Mouse (Mus musculus) heart, embryonic 11.5 days (tissue): ENCODE measurements around the gene Slc13a2. TPM values are rescaled to one million over a fixed set of nuclear protein-coding genes. Genes with fewer than 3 reads are reported as not detected.

Source experiments
- ATAC-seq: fragments of 200-750 bp; cut with Nextera tagmentation; replicated peaks from 2 replicates; pipeline ENCODE4 v1.8.0; 2017; ENCODE audit warnings: moderate library complexity; ENCODE audit not compliant: insufficient number of reproducible peaks, low FRiP score, low TSS enrichment
- H3K27ac ChIP-seq: fragments of 300-500 bp; sonication (generic); 2 replicates; pipeline ENCODE4 v1.5.1; 2014; ENCODE audit warnings: mild to moderate bottlenecking, low read depth, low read length
- H3K27me3 ChIP-seq: fragments of 300-500 bp; sonication (generic); 2 replicates; pipeline ENCODE4 v1.6.1; 2014; ENCODE audit warnings: mild to moderate bottlenecking, low read length, mixed read lengths; ENCODE audit not compliant: control insufficient read depth, insufficient read depth
- H3K36me3 ChIP-seq: fragments of 300-500 bp; sonication (generic); 2 replicates; pipeline ENCODE4 v1.6.1; 2014; ENCODE audit warnings: mild to moderate bottlenecking, low read length, moderate library complexity, mixed read lengths; ENCODE audit not compliant: control insufficient read depth, insufficient read depth
- H3K4me1 ChIP-seq: fragments of 300-500 bp; sonication (generic); 2 replicates; pipeline ENCODE4 v1.6.1; 2014; ENCODE audit warnings: low read length; ENCODE audit not compliant: control insufficient read depth, insufficient read depth
- H3K4me2 ChIP-seq: fragments of 300-500 bp; sonication (generic); 2 replicates; pipeline ENCODE4 v1.6.1; 2014; ENCODE audit warnings: mild to moderate bottlenecking, moderate library complexity
- H3K4me3 ChIP-seq: fragments of 300-500 bp; sonication (generic); 2 replicates; pipeline ENCODE4 v1.5.1; 2014; ENCODE audit warnings: low read depth, low read length
- H3K9ac ChIP-seq: fragments of 300-500 bp; sonication (generic); 2 replicates; pipeline ENCODE4 v1.6.1; 2014; ENCODE audit warnings: mild to moderate bottlenecking, low read depth, low read length, moderate library complexity
- H3K9me3 ChIP-seq: fragments of 300-500 bp; sonication (generic); replicated peaks from 2 replicates; pipeline ENCODE4 v1.6.1; 2016; ENCODE audit warnings: low read length; ENCODE audit not compliant: control insufficient read depth
- WGBS: fragments of 180-500 bp; shearing (Covaris S2); extraction: QIAGEN DNeasy Blood & Tissue Kit; methylation state at CpG from one replicate; pipeline ENCODE4 v1.1.7; 2014; ENCODE audit not compliant: insufficient replicate concordance; 5-methylcytosine and 5-hydroxymethylcytosine counted together
- polyA plus RNA-seq: library from polyadenylated mRNA; unstranded; fragments of >200 nt; fragmentation: Nextera tagmentation; extraction: Ambion mirVana; gene quantifications from 2 replicates; pipeline ENCODE4 v1.2.1, GENCODE M21; 2014

Slc13a2 gene
- polyA plus RNA-seq, 1 experiment from 2014 or later: not detected

DNA sequence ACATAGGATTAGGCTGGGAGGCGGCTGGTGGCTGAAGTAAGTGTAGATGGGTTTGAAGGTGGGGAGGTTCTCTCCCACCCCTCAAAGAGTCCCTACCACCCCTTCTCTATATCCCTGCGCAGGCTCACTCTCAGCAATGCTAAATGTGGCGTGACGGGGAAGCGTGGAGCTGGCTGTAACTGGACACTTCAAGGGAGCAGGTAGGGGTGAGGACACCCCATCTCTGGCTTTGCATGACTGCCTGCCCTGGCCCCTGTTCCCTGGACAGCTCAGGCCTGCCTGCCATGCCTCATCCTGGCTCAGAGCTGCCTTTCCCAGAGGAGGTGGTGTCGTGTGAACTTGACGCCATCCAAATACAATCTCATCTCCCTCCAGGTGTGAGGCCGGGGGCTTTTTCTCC, 47.9 kb downstream of the Slc13a2 start:
- Histone ChIP-seq H3K4me2 (no peak overlapping the region), H3K9me3 (no peaks in the 10 kb centered on the region), H3K27me3 (peaks cover 7% of the 10 kb centered on the region; the same call in 1 of the 2 replicates), H3K9ac (no peak overlapping the region), H3K27ac (no peak overlapping the region), H3K4me1 (peaks cover 2% of the 10 kb centered on the region; the same call in 1 of the 2 replicates), H3K36me3 (no peaks in the 10 kb centered on the region), H3K4me3 (no peak overlapping the region)
- ATAC-seq: no peak
- WGBS: 73% methylated on average over 8 of the region's 8 CpGs

DNA sequence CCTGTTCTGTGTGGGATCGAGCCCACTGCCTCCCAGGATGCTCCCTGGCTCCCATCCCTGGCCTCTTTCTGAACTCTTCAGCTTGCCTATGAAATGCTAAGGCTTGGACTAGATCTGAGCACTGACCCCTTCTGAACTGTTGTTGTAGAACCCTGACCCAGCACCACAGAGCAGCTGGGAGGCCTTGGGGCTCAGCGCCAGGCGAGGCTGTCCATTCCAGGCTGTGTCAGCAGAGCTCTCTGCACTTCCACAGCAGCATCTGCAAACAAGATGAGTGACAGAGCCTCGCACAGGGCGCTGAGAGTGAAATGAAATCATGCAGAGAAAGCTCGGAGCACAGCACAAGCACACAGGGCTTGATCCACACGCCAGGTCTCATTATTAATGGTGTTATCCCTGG, 49.4 kb downstream of the Slc13a2 start:
- no peak overlapping the region for H3K4me2 ChIP-seq
- H3K4me1 ChIP-seq: peaks cover 2% of the 10 kb centered on the region; the same call in 1 of the 2 replicates
- 67% methylated on average over 7 of the region's 7 CpGs for WGBS
- H3K9ac ChIP-seq: no peak overlapping the region
- H3K27me3 ChIP-seq: peaks cover 7% of the 10 kb centered on the region; the same call in 1 of the 2 replicates
- ATAC-seq: no peak
- H3K36me3 ChIP-seq: no peaks in the 10 kb centered on the region
- no peak overlapping the region for H3K4me3 ChIP-seq
- H3K9me3 ChIP-seq: no peaks in the 10 kb centered on the region
- no peak overlapping the region for H3K27ac ChIP-seq

DNA sequence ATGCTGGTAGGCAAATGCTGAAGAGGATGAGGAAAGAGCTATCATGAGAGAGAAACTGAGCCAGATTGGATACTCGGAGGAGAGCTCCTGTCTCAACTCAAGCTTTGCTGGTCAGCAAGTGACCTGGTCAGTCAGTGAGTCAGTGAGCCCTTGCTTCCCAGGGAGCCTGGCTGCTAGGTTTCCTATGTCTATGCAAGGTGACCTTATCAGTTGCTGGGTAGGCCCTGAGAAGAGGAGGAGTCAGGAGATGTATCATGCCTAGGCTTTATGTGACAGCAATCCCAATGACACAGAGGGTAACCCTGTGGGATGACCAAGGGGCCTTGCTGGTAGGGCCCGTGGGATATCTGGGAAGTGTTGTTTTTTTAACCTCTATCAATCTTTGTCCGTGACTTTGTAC, 49.9 kb downstream of the Slc13a2 start:
- no peak overlapping the region for H3K9ac ChIP-seq
- no peak overlapping the region for H3K4me3 ChIP-seq
- no peak overlapping the region for H3K4me2 ChIP-seq
- H3K36me3 ChIP-seq: no peaks in the 10 kb centered on the region
- ATAC-seq: no peak
- H3K9me3 ChIP-seq: no peaks in the 10 kb centered on the region
- WGBS: 47% methylated on average over 3 of the region's 3 CpGs
- H3K27me3 ChIP-seq: peaks cover 4% of the 10 kb centered on the region; the same call in 1 of the 2 replicates
- peaks cover 2% of the 10 kb centered on the region; the same call in 1 of the 2 replicates for H3K4me1 ChIP-seq
- no peak overlapping the region for H3K27ac ChIP-seq

DNA sequence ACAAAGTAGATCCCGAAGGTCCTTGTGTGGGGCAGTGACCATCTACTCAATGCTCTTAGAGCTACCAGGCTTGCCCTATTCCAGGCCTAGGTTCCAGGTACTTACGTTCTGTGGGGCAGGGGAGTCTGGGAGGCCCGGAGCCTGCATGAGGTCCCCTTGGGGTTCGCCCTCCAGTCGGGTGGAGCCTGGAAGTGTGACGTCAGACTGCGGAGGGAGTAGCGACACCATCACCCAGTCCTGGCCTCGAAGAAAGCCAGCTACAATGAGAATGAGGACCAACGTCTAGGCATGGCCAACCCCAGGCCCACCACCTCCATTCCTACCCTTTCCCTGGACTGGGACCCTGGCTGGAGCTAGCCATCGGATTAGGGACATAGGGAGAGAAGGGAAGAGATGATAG, 50.3 kb downstream of the Slc13a2 start:
- H3K9ac ChIP-seq: no peak overlapping the region
- H3K27ac ChIP-seq: no peak overlapping the region
- H3K27me3 ChIP-seq: 0 out of 2 replicates have a peak, but pooled peaks cover 3% of the 10 kb centered on the region
- no peaks in the 10 kb centered on the region for H3K9me3 ChIP-seq
- no peak overlapping the region for H3K4me2 ChIP-seq
- 88% methylated on average over 11 of the region's 11 CpGs for WGBS
- no peak for ATAC-seq
- no peaks in the 10 kb centered on the region for H3K36me3 ChIP-seq
- H3K4me1 ChIP-seq: peaks cover 2% of the 10 kb centered on the region; the same call in 1 of the 2 replicates
- H3K4me3 ChIP-seq: no peak overlapping the region

DNA sequence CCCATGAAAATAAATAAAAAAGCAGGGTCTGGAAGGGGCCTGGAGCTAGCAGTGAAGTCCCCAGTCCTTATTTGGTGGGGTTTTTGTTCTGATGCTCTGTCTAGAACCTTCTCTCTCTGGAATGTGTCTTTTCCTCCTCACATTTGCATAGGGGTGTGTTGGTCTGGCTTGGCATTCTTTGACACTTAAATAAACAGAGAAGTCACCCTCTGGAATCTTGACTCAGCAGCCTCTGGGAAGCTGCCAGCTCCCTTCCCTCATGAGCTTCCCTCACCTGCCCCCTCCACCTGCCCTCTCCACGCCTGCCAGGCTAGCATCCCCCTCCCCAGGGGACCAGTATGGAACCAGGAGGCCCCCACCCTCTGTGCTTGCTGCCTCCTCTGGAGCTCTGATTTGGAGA, 51.6 kb downstream of the Slc13a2 start:
- no peak overlapping the region for H3K4me3 ChIP-seq
- H3K4me1 ChIP-seq: peaks cover 2% of the 10 kb centered on the region; the same call in 1 of the 2 replicates
- H3K4me2 ChIP-seq: no peak overlapping the region
- no peak overlapping the region for H3K27ac ChIP-seq
- no peak for ATAC-seq
- 0 out of 2 replicates have a peak, but pooled peaks cover 3% of the 10 kb centered on the region for H3K27me3 ChIP-seq
- no peaks in the 10 kb centered on the region for H3K36me3 ChIP-seq
- 56% methylated on average over 1 of the region's 1 CpGs for WGBS
- no peaks in the 10 kb centered on the region for H3K9me3 ChIP-seq
- no peak overlapping the region for H3K9ac ChIP-seq

DNA sequence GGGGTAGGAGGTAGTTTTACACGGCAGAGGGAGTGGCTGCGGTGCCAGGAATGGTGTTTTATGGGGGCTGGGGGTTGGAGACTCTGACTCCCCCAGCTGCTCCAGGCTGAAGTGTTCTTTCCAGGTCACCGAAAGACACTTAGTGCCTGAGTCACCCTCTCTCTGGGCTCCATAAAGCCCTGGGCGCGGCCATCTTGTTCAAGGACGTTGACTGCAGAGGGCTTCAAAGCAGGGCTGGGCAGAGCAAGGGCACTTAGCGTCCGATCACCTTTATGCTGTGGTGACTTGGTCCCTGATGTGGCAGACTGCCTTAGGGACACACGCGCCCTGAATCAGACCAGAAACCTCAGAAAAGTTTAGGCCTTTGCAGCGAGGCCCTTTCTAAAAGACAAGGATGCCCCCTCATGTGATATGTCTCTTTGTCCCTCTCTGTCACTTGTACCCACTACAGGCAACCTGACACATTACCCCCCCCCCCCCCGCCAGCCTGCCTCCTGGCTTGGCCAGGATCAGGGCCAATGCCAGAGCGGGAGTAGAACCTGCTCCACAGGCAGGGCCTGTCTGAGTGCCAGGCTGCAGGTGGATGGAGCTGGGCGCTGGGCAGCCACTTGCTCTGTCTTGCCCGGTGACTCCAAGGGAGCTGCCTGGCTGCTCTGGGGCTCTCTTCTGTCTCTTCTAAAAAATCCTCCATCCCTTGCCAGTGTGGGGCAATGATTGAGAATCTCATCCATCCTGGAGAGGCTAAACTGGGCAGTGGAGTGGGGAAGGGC, 54.4 kb downstream of the Slc13a2 start:
- ATAC-seq: no peak
- peaks cover 3% of the 10 kb centered on the region; the same call in 1 of the 2 replicates for H3K27me3 ChIP-seq
- no peaks in the 10 kb centered on the region for H3K9me3 ChIP-seq
- H3K36me3 ChIP-seq: no peaks in the 10 kb centered on the region
- no peak overlapping the region for H3K4me2 ChIP-seq
- no peak overlapping the region for H3K4me3 ChIP-seq
- H3K9ac ChIP-seq: no peak overlapping the region
- peaks cover 2% of the 10 kb centered on the region; the same call in 1 of the 2 replicates for H3K4me1 ChIP-seq
- 87% methylated on average over 15 of the region's 15 CpGs for WGBS
- H3K27ac ChIP-seq: no peak overlapping the region

DNA sequence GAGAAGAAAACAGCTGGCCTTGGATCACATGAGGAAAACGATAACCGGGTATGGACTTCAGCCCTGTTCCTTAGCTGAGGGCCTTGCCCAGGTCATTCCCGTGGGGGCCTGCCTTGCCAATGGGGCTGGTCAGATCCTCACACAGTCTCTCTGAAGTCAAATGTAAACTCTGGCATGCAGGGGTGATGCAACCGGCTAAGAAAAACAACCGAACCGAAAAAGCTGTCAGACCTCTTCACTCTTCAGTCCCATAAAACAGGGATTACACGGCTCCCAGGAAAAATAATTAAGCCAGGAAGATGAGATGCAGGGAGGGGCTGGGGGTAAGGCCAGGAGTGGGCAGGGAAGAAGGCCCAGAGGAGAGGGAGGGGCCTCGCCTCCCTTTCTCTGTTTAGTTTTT, 57.9 kb downstream of the Slc13a2 start:
- WGBS: 58% methylated on average over 8 of the region's 8 CpGs
- H3K9ac ChIP-seq: no peak overlapping the region
- H3K4me3 ChIP-seq: no peak overlapping the region
- ATAC-seq: no peak
- H3K9me3 ChIP-seq: no peaks in the 10 kb centered on the region
- H3K27ac ChIP-seq: no peak overlapping the region
- no peaks in the 10 kb centered on the region for H3K4me1 ChIP-seq
- no peaks in the 10 kb centered on the region for H3K36me3 ChIP-seq
- H3K4me2 ChIP-seq: no peak overlapping the region
- H3K27me3 ChIP-seq: no peaks in the 10 kb centered on the region; the same call in 1 of the 2 replicates

DNA sequence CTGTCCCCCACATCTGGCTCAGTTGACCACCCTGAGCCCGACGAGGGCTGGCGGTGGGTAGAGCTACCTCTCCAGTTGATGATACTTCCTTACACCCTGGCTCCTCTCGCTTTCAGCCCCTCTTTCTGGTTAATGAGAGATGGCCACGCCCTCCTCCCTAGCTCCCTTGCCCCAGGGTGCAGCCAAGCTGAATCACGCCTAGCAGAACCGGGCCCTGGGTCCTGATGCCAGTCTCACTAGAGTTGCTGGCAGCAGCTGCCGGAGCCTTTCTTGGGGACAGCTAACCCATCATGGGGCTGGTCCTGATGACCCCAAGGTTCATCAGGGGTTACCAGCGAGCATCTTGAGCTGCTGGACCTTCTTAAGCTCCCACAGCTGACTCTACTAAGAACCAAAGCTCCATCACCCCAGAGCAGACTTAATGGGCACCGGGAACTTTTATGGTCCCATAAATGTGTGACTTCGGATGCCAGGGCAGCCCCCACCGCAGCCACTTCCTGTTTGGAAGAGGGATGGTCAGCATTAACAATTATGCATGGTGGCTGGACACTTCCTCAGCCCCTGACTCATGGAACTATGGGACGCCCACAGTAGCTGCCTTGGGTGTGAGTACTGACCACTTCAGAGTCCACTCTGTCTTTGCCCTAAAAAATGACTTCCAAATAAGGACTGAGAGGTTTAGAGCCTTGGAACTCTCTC, 58.6 kb downstream of the Slc13a2 start:
- H3K4me3 ChIP-seq: no peak overlapping the region
- H3K36me3 ChIP-seq: no peaks in the 10 kb centered on the region
- H3K4me1 ChIP-seq: no peaks in the 10 kb centered on the region
- H3K27ac ChIP-seq: no peak overlapping the region
- no peak for ATAC-seq
- H3K27me3 ChIP-seq: peaks cover 3% of the 10 kb centered on the region; the same call in 1 of the 2 replicates
- no peak overlapping the region for H3K4me2 ChIP-seq
- no peak overlapping the region for H3K9ac ChIP-seq
- no peaks in the 10 kb centered on the region for H3K9me3 ChIP-seq
- WGBS: 71% methylated on average over 13 of the region's 13 CpGs
